Mouse (Mus musculus): ENCODE measurements around the gene Plscr2.
A peak's percentile ranks its signal among the peaks of the same experiment; 100 is the strongest.

- TF ChIP-seq CTCF (IDR thresholded peaks at IDR 0.05; ENCODE audit: low read depth) (peak; percentile 33), EP300 (optimal IDR thresholded peaks at IDR 0.05) (no peak)
These were observed 25.2 kb upstream of the Plscr2 start for GRCm38 (mm10) chr9:92249987-92250772.
